Mouse (Mus musculus) heart, embryonic 14.5 days (tissue): ENCODE data around the gene Gm3045. TPM values are rescaled to one million over a fixed set of nuclear protein-coding genes. Genes with fewer than 3 reads are reported as not detected.

Experiments
- ATAC-seq: fragments of 200-750 bp; cut with Nextera tagmentation; 2 replicates; pipeline ENCODE4 v1.8.0; 2017; ENCODE audit warnings: low read depth, moderate TSS enrichment; ENCODE audit not compliant: insufficient number of reproducible peaks, insufficient read depth, low FRiP score
- H3K27ac ChIP-seq, 2 experiments: fragments of 200-500 bp in 1 of 2; fragments of 300-500 bp in 1 of 2; sonication (generic) in 1 of 2; replicated peaks in 1 of 2; 2 replicates each; pipeline ENCODE4 v1.5.1; 2012 to 2014; ENCODE audit warnings: low read depth in 2 of 2, low read length in 2 of 2, control low read depth in 1 of 2, mild to moderate bottlenecking in 1 of 2, mixed read lengths in 1 of 2; ENCODE audit not compliant: control insufficient read depth in 1 of 2, insufficient read depth in 1 of 2
- H3K27me3 ChIP-seq: fragments of 300-500 bp; sonication (generic); 2 replicates; pipeline ENCODE4 v1.6.1; 2014; ENCODE audit warnings: mild to moderate bottlenecking, low read length, control low read depth; ENCODE audit not compliant: control insufficient read depth, insufficient read depth
- H3K36me3 ChIP-seq: fragments of 300-500 bp; sonication (generic); 2 replicates; pipeline ENCODE4 v1.6.1; 2014; ENCODE audit warnings: mild to moderate bottlenecking, control low read depth, low read length, mixed read lengths; ENCODE audit not compliant: control insufficient read depth, insufficient read depth
- H3K4me1 ChIP-seq, 2 experiments: fragments of 200-500 bp in 1 of 2; fragments of 300-500 bp in 1 of 2; sonication (generic) in 1 of 2; 2 replicates each; pipeline ENCODE4 v1.6.1; 2012 to 2014; ENCODE audit warnings: low read length in 2 of 2, control low read depth in 1 of 2, mixed read lengths in 1 of 2; ENCODE audit not compliant: control insufficient read depth in 2 of 2, insufficient read depth in 2 of 2
- H3K4me2 ChIP-seq: fragments of 300-500 bp; sonication (generic); 2 replicates; pipeline ENCODE4 v1.6.1; 2014; ENCODE audit warnings: mild to moderate bottlenecking, low read length
- H3K4me3 ChIP-seq, 2 experiments: fragments of 200-500 bp in 1 of 2; fragments of 300-500 bp in 1 of 2; sonication (generic) in 1 of 2; 2 replicates each; pipeline ENCODE4 v1.5.1; 2012 to 2014; ENCODE audit warnings: low read length in 2 of 2, mild to moderate bottlenecking in 2 of 2, control low read depth in 1 of 2, low read depth in 1 of 2, moderate library complexity in 1 of 2; ENCODE audit not compliant: control insufficient read depth in 1 of 2, insufficient read depth in 1 of 2
- H3K9ac ChIP-seq: fragments of 300-500 bp; sonication (generic); 2 replicates; pipeline ENCODE4 v1.6.1; 2014; ENCODE audit warnings: mild to moderate bottlenecking, low read length
- H3K9me3 ChIP-seq: fragments of 300-500 bp; sonication (generic); 2 replicates; pipeline ENCODE4 v1.6.1; 2016; ENCODE audit warnings: low read length, control low read depth; ENCODE audit not compliant: control insufficient read depth
- WGBS: fragments of 180-500 bp; shearing (Covaris S2); extraction: QIAGEN DNeasy Blood & Tissue Kit; methylation state at CpG from one replicate; pipeline ENCODE4 v1.1.7; 2014; 5-methylcytosine and 5-hydroxymethylcytosine counted together
- polyA plus RNA-seq: library from polyadenylated mRNA; unstranded; fragments of >200 nt; fragmentation: Nextera tagmentation; extraction: Ambion mirVana; gene quantifications from 2 replicates; pipeline ENCODE4 v1.2.1, GENCODE M21; 2014

The Gm3045 gene
- not detected in 2 replicates for polyA plus RNA-seq

DNA sequence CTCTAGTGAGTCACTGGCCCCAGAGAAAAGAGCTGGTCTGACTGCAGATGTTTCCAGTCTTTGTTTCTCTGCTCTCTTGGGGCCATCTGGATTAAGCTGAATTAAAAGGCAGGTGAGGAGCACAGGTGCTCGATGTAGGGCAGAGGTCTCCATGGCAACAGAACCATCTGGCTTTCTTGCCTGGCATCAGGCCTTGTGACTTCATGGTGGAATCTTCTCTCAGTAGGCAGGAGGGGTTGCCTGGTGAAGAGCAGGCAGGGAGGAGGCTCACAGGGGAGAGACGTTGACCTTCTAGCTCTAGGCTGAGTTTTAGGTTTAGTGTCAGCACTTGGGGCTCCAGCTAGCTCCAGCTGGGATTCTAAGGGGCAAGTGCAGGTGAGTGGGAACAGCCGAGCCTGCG is at the start of gene Gm3045:
TSS of gene Gm3045 (plus strand) at position 230 of the 400 bp plus-strand sequence.
- 75% methylated on average over 4 of the region's 4 CpGs for WGBS
- Histone ChIP-seq H3K4me3 (no peak within 1 kb of the TSS), H3K27ac (no peak within 1 kb of the TSS), H3K9me3 (no peaks in the 10 kb centered on the region), H3K36me3 (no peaks in the 10 kb centered on the region), H3K4me1 (no peaks in the 10 kb centered on the region), H3K4me2 (no peak within 1 kb of the TSS), H3K27me3 (peaks cover 46% of the 10 kb centered on the region), H3K9ac (no peak within 1 kb of the TSS)
- no peak for ATAC-seq

DNA sequence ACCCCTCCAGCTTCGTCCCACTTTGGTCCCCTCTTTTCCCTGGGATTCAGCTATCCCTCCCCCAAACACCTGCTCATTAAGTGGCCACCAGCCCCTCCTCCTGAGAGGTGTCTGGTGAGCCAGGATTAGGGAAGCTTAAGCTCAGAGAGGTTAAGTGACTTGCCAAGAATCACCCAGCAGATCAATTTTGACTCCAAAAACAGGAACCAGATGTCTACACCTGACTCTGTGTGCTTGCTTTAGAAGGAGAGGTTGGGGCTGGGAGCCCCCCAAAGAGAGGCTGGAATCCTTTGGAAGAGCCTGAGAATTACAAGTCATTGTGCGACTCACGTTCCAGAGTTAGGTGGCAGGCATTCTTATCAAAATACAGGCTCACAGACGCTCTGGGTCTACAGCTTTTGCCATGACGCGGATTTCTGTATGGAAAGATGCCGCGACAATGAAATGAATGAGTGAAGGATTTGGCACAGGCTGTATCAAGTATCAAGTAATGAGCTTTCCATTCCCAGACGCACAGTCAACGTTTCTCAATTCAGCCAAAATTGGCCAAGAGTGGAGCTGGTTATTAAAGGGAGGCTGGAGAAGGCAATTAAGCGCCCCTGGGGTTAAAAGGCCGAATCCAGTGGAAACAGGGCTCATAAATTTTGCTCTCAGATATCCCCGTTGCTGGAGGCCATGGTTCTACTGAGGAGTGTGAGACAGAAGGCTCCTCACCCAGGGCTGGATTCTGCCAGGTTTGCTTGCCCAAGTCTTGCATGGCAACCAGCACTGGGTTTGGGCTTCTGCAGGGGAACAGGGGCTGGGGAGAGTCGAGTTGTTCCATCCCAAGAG is 45.3 kb upstream of the Gm3045 start:
- WGBS = 71% methylated on average over 14 of the region's 14 CpGs
- Histone ChIP-seq H3K9me3 (no peaks in the 10 kb centered on the region), H3K4me2 (no peak overlapping the region)

DNA sequence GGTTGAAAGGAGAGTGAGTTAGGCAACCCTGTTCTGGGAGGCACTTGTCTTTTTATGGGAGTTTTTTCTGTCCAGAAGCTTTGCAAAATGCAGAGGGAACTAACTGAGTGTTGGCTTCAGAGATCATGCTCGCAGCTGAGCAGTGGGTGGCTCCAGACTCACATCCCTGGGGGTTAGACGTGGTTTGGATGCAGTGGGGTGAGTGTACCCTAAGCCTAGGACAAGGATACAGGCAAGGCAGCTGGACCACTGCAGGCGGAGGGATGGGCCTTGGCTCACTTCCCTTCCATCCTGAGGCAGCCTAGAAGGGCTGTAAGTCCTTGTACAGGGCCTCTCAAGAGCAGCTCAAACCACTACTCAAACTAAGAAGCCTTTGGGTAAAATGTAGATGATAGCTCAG is 43.0 kb upstream of the Gm3045 start:
- WGBS = 73% methylated on average over 3 of the region's 3 CpGs
- 0 out of 2 replicates have a peak, but pooled peaks cover 3% of the 10 kb centered on the region for H3K27me3 ChIP-seq
- H3K4me3 ChIP-seq = no peak overlapping the region
- ATAC-seq = no peak
- no peaks in the 10 kb centered on the region for H3K36me3 ChIP-seq
- no peak overlapping the region for H3K27ac ChIP-seq
- no peak overlapping the region for H3K4me2 ChIP-seq
- H3K4me1 ChIP-seq = no peaks in the 10 kb centered on the region
- no peaks in the 10 kb centered on the region for H3K9me3 ChIP-seq
- H3K9ac ChIP-seq = no peak overlapping the region

More for the DNA sequence above, 45.3 kb upstream of the Gm3045 start:
- Histone ChIP-seq H3K36me3 (no peaks in the 10 kb centered on the region), H3K27me3 (0 out of 2 replicates have a peak, but pooled peaks cover 3% of the 10 kb centered on the region), H3K4me3 (no peak overlapping the region), H3K4me1 (no peaks in the 10 kb centered on the region), H3K27ac (no peak overlapping the region), H3K9ac (no peak overlapping the region)
- no peak for ATAC-seq

DNA sequence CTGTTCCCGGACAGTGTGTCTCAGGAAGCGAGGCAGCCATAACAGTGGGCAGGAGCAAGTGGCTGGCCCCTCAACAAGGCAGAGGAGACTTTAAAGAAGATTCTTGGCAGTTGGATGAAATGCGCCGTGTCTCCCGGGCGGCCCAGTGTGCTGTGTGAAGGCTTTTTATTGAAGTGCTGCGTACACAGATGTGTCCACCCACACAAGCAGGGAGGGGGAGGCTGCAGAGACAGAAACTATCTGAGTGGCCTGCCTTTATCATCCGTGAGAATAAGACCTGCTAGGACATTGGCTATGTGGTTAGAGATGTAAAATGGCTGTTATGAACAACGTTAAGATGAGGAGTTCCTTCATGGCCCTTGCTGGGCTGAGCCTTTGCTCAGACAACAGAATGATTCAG is 40.0 kb upstream of the Gm3045 start:
- no peaks in the 10 kb centered on the region for H3K27me3 ChIP-seq
- no peak overlapping the region for H3K9ac ChIP-seq
- no peak overlapping the region for H3K4me3 ChIP-seq
- WGBS = 73% methylated on average over 9 of the region's 9 CpGs
- no peaks in the 10 kb centered on the region for H3K36me3 ChIP-seq
- no peak for ATAC-seq
- no peak overlapping the region for H3K27ac ChIP-seq
- H3K9me3 ChIP-seq = no peaks in the 10 kb centered on the region
- H3K4me2 ChIP-seq = no peak overlapping the region
- H3K4me1 ChIP-seq = no peaks in the 10 kb centered on the region

DNA sequence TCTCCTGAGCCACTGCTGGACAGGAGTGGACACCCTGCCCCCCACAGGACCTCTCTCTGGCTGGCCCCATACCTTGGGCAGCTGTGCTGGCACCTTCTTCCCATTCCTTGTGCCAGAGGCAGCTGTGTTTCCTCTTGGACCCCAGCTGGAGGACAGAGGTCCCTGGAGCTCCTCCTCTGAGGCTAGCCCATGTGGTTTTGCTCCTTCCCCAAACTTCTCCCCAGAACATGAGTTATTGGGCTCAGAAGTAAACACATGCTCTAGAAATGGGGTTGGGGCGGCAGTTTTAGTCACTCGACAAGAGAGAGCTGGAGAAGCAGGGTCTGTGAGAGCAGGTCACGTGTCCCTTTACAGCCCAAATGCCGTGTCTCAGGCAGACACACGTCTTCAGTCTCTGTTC is 39.0 kb upstream of the Gm3045 start:
- Histone ChIP-seq H3K36me3 (no peaks in the 10 kb centered on the region), H3K9ac (no peak overlapping the region), H3K4me2 (no peak overlapping the region), H3K27ac (no peak overlapping the region), H3K9me3 (no peaks in the 10 kb centered on the region), H3K27me3 (no peaks in the 10 kb centered on the region), H3K4me3 (no peak overlapping the region), H3K4me1 (no peaks in the 10 kb centered on the region)
- ATAC-seq = no peak
- 83% methylated on average over 5 of the region's 5 CpGs for WGBS

DNA sequence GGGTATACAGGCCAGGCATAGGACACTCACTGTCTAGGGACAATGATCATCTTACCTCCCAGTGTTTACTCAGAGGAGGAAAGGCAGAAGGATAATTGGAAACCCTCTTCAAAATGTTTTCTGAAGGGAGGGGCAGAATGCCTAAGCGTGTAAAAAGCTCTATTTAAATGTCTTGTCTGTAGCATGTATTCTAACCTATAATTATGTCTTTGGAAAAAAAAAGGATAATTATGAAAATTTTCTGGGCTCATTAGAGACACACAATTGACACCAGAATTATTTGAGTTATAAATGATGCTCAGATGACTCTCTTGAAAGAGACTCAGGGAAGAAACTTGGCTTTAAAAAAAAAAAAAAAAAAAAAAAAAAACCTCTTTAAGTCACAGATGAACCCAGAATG is 38.4 kb upstream of the Gm3045 start:
- H3K27me3 ChIP-seq = no peaks in the 10 kb centered on the region
- no peak overlapping the region for H3K27ac ChIP-seq
- no peaks in the 10 kb centered on the region for H3K36me3 ChIP-seq
- no peak overlapping the region for H3K4me2 ChIP-seq
- no peaks in the 10 kb centered on the region for H3K9me3 ChIP-seq
- no peak overlapping the region for H3K4me3 ChIP-seq
- WGBS = 88% methylated on average over 1 of the region's 1 CpGs
- no peak overlapping the region for H3K9ac ChIP-seq
- no peak for ATAC-seq
- no peaks in the 10 kb centered on the region for H3K4me1 ChIP-seq

DNA sequence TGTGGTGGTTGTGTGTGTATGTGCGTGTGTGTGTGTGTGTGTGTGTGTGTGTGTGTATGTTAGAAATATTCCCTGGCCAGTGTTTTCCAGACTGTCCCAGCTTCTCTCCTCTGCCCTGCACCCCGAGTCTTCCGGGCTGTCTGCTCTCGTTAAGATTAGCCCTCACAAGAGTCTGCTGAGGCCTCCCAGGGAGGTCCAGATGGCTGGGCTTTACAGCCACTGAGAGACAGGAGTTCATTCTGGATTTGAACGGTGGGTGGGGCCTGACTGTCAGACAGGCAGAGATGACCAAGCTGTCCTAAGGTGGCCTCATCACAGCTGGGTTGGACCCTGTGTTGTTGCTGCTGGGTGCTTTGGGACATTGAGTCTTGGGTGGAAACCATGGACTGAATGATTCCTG is 28.8 kb upstream of the Gm3045 start:
- peaks cover 5% of the 10 kb centered on the region in 2 experiments; a peak in 3 of 4 replicates for H3K4me1 ChIP-seq
- H3K9me3 ChIP-seq = no peaks in the 10 kb centered on the region
- no peaks in the 10 kb centered on the region for H3K27me3 ChIP-seq
- no peak overlapping the region for H3K9ac ChIP-seq
- 25% methylated on average over 5 of the region's 5 CpGs for WGBS
- H3K27ac ChIP-seq = no peak overlapping the region
- H3K36me3 ChIP-seq = no peaks in the 10 kb centered on the region
- ATAC-seq = no peak
- no peak overlapping the region for H3K4me2 ChIP-seq
- H3K4me3 ChIP-seq = no peak overlapping the region

DNA sequence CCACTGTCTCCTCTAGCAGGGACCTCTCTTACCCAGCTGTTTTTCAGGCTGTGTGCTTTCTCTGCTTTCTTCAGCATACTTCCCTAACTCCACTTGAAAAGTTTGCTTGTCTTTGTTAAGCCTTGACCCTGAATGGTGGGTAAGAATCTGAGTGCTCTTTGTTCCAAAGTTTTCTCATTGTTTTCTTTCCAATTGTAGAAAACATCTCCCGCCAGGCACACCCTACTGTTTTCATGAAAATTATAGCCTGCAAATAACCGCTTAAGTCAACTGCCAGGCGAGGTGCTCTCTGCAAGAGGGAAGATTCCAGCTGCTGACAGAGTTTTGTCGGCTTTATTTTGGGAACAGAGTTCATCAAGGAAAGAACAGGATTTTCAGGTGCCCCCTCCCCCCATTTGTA is 25.2 kb upstream of the Gm3045 start:
- H3K27me3 ChIP-seq = no peaks in the 10 kb centered on the region
- no peak for ATAC-seq
- H3K9me3 ChIP-seq = no peaks in the 10 kb centered on the region
- no peak overlapping the region for H3K4me2 ChIP-seq
- H3K9ac ChIP-seq = no peak overlapping the region
- WGBS = 58% methylated on average over 4 of the region's 4 CpGs
- no peaks in the 10 kb centered on the region for H3K36me3 ChIP-seq
- peaks cover 5% of the 10 kb centered on the region in 2 experiments; a peak in 3 of 4 replicates for H3K4me1 ChIP-seq
- no peak overlapping the region for H3K4me3 ChIP-seq
- H3K27ac ChIP-seq = no peak overlapping the region
